Mouse (Mus musculus) liver, embryonic 15.5 days (tissue): ENCODE measurements at regions not wholly inside any gene's neighbourhood (a gene's known extent, or its start where the extent isn't known, plus 50 kb on each side); places are given as distances from the start of the nearest gene placed in this dataset.

Experiments
- ATAC-seq: fragments of 200-750 bp; cut with Nextera tagmentation; 2 replicates; pipeline ENCODE4 v1.8.0; 2017; ENCODE audit warnings: moderate number of reproducible peaks, mild to moderate bottlenecking, moderate library complexity; ENCODE audit not compliant: insufficient read depth
- H3K27ac ChIP-seq: fragments of 300-500 bp; sonication (generic); replicated peaks from 2 replicates; pipeline ENCODE4 v1.5.1; 2015; ENCODE audit warnings: mild to moderate bottlenecking, inconsistent platforms
- H3K27me3 ChIP-seq: fragments of 300-500 bp; sonication (generic); 2 replicates; pipeline ENCODE4 v1.6.1; 2015; ENCODE audit warnings: mild to moderate bottlenecking, inconsistent platforms
- H3K36me3 ChIP-seq: fragments of 300-500 bp; sonication (generic); replicated peaks from 2 replicates; pipeline ENCODE4 v1.6.1; 2015; ENCODE audit warnings: moderate library complexity, mild to moderate bottlenecking, inconsistent platforms
- H3K4me1 ChIP-seq: fragments of 300-500 bp; sonication (generic); replicated peaks from 2 replicates; pipeline ENCODE4 v1.6.1; 2015; ENCODE audit warnings: inconsistent platforms
- H3K4me2 ChIP-seq: fragments of 300-500 bp; sonication (generic); 2 replicates; pipeline ENCODE4 v1.6.1; 2015; ENCODE audit warnings: moderate library complexity, mild to moderate bottlenecking, inconsistent platforms
- H3K4me3 ChIP-seq: fragments of 300-500 bp; sonication (generic); replicated peaks from 2 replicates; pipeline ENCODE4 v1.5.1; 2015; ENCODE audit warnings: mild to moderate bottlenecking, inconsistent platforms
- H3K9ac ChIP-seq: fragments of 300-500 bp; sonication (generic); 2 replicates; pipeline ENCODE4 v1.6.1; 2015; ENCODE audit warnings: moderate library complexity, mild to moderate bottlenecking, inconsistent platforms
- H3K9me3 ChIP-seq: fragments of 300-500 bp; sonication (generic); replicated peaks from 2 replicates; pipeline ENCODE4 v1.6.1; 2016; ENCODE audit warnings: inconsistent platforms
- WGBS: fragments of 180-500 bp; shearing (Covaris S2); methylation state at CpG from one replicate; pipeline ENCODE4 v1.1.7; 2015; ENCODE audit warnings: mixed read lengths; ENCODE audit not compliant: insufficient replicate concordance; 5-methylcytosine and 5-hydroxymethylcytosine counted together

- Histone ChIP-seq H3K4me3 (no peak overlapping the region), H3K27me3 (no peaks in the 10 kb centered on the region)
- no peak for ATAC-seq
Observed at GRCm38 (mm10) chr10:9294620-9295019, 380.4 kb downstream of the Samd5 start.

GRCm38 (mm10) chr10:9291456-9292146 lies 383.4 kb downstream of the Samd5 start:
- no peaks in the 10 kb centered on the region for H3K36me3 ChIP-seq
- WGBS: 47% methylated on average over 6 of the region's 6 CpGs
- H3K4me3 ChIP-seq: no peak overlapping the region
- H3K27me3 ChIP-seq: no peaks in the 10 kb centered on the region
- no peaks in the 10 kb centered on the region for H3K9me3 ChIP-seq
- no peaks in the 10 kb centered on the region for H3K4me1 ChIP-seq
- no peak for ATAC-seq
- H3K4me2 ChIP-seq: no peak overlapping the region
- H3K9ac ChIP-seq: no peak overlapping the region
- H3K27ac ChIP-seq: no peak overlapping the region

More at GRCm38 (mm10) chr10:9294620-9295019, 380.4 kb downstream of the Samd5 start:
- H3K9me3 ChIP-seq: no peaks in the 10 kb centered on the region
- H3K9ac ChIP-seq: no peak overlapping the region
- no peaks in the 10 kb centered on the region for H3K36me3 ChIP-seq
- H3K4me1 ChIP-seq: no peaks in the 10 kb centered on the region
- H3K27ac ChIP-seq: no peak overlapping the region
- H3K4me2 ChIP-seq: no peak overlapping the region
- 45% methylated on average over 2 of the region's 2 CpGs for WGBS

GRCm38 (mm10) chr10:9272940-9273339 lies 387.1 kb upstream of the Sash1 start:
- WGBS: 79% methylated on average over 3 of the region's 3 CpGs

GRCm38 (mm10) chr10:9272243-9272642 lies 386.4 kb upstream of the Sash1 start:
- no peak overlapping the region for H3K9ac ChIP-seq
- H3K9me3 ChIP-seq: no peaks in the 10 kb centered on the region
- no peak for ATAC-seq
- H3K4me2 ChIP-seq: no peak overlapping the region
- no peaks in the 10 kb centered on the region for H3K36me3 ChIP-seq
- H3K27me3 ChIP-seq: no peaks in the 10 kb centered on the region
- no peak overlapping the region for H3K4me3 ChIP-seq
- H3K4me1 ChIP-seq: no peaks in the 10 kb centered on the region
- WGBS: 59% methylated on average over 5 of the region's 5 CpGs
- H3K27ac ChIP-seq: no peak overlapping the region

More at GRCm38 (mm10) chr10:9272940-9273339, 387.1 kb upstream of the Sash1 start:
- no peaks in the 10 kb centered on the region for H3K9me3 ChIP-seq
- no peak overlapping the region for H3K4me2 ChIP-seq
- no peak for ATAC-seq
- no peaks in the 10 kb centered on the region for H3K4me1 ChIP-seq
- no peaks in the 10 kb centered on the region for H3K27me3 ChIP-seq
- no peak overlapping the region for H3K9ac ChIP-seq
- H3K4me3 ChIP-seq: no peak overlapping the region
- H3K36me3 ChIP-seq: no peaks in the 10 kb centered on the region
- H3K27ac ChIP-seq: no peak overlapping the region

- H3K4me3 ChIP-seq: no peak overlapping the region
- 85% methylated on average over 2 of the region's 2 CpGs for WGBS
- H3K27ac ChIP-seq: no peak overlapping the region
- no peak overlapping the region for H3K4me2 ChIP-seq
- H3K36me3 ChIP-seq: no peaks in the 10 kb centered on the region
- H3K9ac ChIP-seq: no peak overlapping the region
- no peaks in the 10 kb centered on the region for H3K9me3 ChIP-seq
- H3K27me3 ChIP-seq: no peaks in the 10 kb centered on the region
- no peaks in the 10 kb centered on the region for H3K4me1 ChIP-seq
- ATAC-seq: no peak
Observed at GRCm38 (mm10) chr10:9265528-9265927, 379.7 kb upstream of the Sash1 start.

- Histone ChIP-seq H3K4me1 (no peaks in the 10 kb centered on the region), H3K27ac (no peak overlapping the region), H3K9ac (no peak overlapping the region), H3K4me2 (no peak overlapping the region), H3K4me3 (no peak overlapping the region), H3K36me3 (no peaks in the 10 kb centered on the region), H3K9me3 (no peaks in the 10 kb centered on the region), H3K27me3 (no peaks in the 10 kb centered on the region)
- no peak for ATAC-seq
- WGBS: 53% methylated on average over 12 of the region's 12 CpGs
Observed at GRCm38 (mm10) chr10:9264309-9265000, 378.6 kb upstream of the Sash1 start.

GRCm38 (mm10) chr10:9258705-9259104 lies 372.8 kb upstream of the Sash1 start:
- Histone ChIP-seq H3K4me1 (no peaks in the 10 kb centered on the region), H3K4me3 (no peak overlapping the region), H3K4me2 (no peak overlapping the region), H3K27ac (no peak overlapping the region), H3K9me3 (no peaks in the 10 kb centered on the region), H3K36me3 (no peaks in the 10 kb centered on the region), H3K9ac (no peak overlapping the region), H3K27me3 (no peaks in the 10 kb centered on the region)
- 58% methylated on average over 1 of the region's 1 CpGs for WGBS
- ATAC-seq: no peak

- Histone ChIP-seq H3K4me3 (no peak overlapping the region), H3K36me3 (no peaks in the 10 kb centered on the region), H3K4me2 (no peak overlapping the region), H3K9me3 (no peaks in the 10 kb centered on the region), H3K27me3 (no peaks in the 10 kb centered on the region), H3K4me1 (no peaks in the 10 kb centered on the region), H3K27ac (no peak overlapping the region), H3K9ac (no peak overlapping the region)
- WGBS: 16% methylated on average over 3 of the region's 3 CpGs
- no peak for ATAC-seq
Observed at GRCm38 (mm10) chr10:9252941-9253217, 367.0 kb upstream of the Sash1 start.

- H3K27me3 ChIP-seq: no peaks in the 10 kb centered on the region
- H3K4me2 ChIP-seq: no peak overlapping the region
- no peak overlapping the region for H3K27ac ChIP-seq
- WGBS: 39% methylated on average over 7 of the region's 7 CpGs
- no peak overlapping the region for H3K4me3 ChIP-seq
- no peaks in the 10 kb centered on the region for H3K4me1 ChIP-seq
- no peak for ATAC-seq
- H3K36me3 ChIP-seq: no peaks in the 10 kb centered on the region
- H3K9ac ChIP-seq: no peak overlapping the region
- no peaks in the 10 kb centered on the region for H3K9me3 ChIP-seq
Observed at GRCm38 (mm10) chr10:9252120-9252940, 366.5 kb upstream of the Sash1 start.

GRCm38 (mm10) chr10:9243281-9243618 lies 357.4 kb upstream of the Sash1 start:
- H3K4me3 ChIP-seq: no peak overlapping the region
- H3K4me2 ChIP-seq: no peak overlapping the region
- H3K4me1 ChIP-seq: no peaks in the 10 kb centered on the region
- no peak overlapping the region for H3K27ac ChIP-seq
- no peaks in the 10 kb centered on the region for H3K27me3 ChIP-seq
- no peak overlapping the region for H3K9ac ChIP-seq
- ATAC-seq: no peak
- no peaks in the 10 kb centered on the region for H3K36me3 ChIP-seq
- 59% methylated on average over 4 of the region's 4 CpGs for WGBS
- no peaks in the 10 kb centered on the region for H3K9me3 ChIP-seq

GRCm38 (mm10) chr10:9242596-9243280 lies 356.9 kb upstream of the Sash1 start:
- Histone ChIP-seq H3K27me3 (no peaks in the 10 kb centered on the region), H3K4me1 (no peaks in the 10 kb centered on the region), H3K36me3 (no peaks in the 10 kb centered on the region), H3K9ac (no peak overlapping the region), H3K4me2 (no peak overlapping the region), H3K27ac (no peak overlapping the region), H3K9me3 (no peaks in the 10 kb centered on the region), H3K4me3 (no peak overlapping the region)
- 64% methylated on average over 7 of the region's 7 CpGs for WGBS
- ATAC-seq: no peak
